Mouse (Mus musculus) stomach, embryonic 14.5 days (tissue): ENCODE data around the gene Snap29. TPM values are rescaled to one million over a fixed set of nuclear protein-coding genes. Genes with fewer than 3 reads are reported as not detected.

Source experiments
- ATAC-seq: fragments of 200-750 bp; cut with Nextera tagmentation; 2 replicates; pipeline ENCODE4 v1.8.0; 2017; ENCODE audit warnings: low read depth, moderate TSS enrichment; ENCODE audit not compliant: insufficient number of reproducible peaks, insufficient read depth, low FRiP score
- H3K27ac ChIP-seq: fragments of 300-500 bp; sonication (generic); 2 replicates; pipeline ENCODE4 v1.5.1; 2014; ENCODE audit warnings: mild to moderate bottlenecking, low read length, moderate library complexity, mixed read lengths
- H3K27me3 ChIP-seq: fragments of 300-500 bp; sonication (generic); 2 replicates; pipeline ENCODE4 v1.6.1; 2014; ENCODE audit warnings: low read length, control low read depth, mixed read lengths; ENCODE audit not compliant: control insufficient read depth, insufficient read depth
- H3K36me3 ChIP-seq: fragments of 300-500 bp; sonication (generic); 2 replicates; pipeline ENCODE4 v1.6.1; 2014; ENCODE audit warnings: mild to moderate bottlenecking, control low read depth, low read length, moderate library complexity, mixed read lengths; ENCODE audit not compliant: control insufficient read depth, insufficient read depth
- H3K4me1 ChIP-seq: fragments of 300-500 bp; sonication (generic); 2 replicates; pipeline ENCODE4 v1.6.1; 2014; ENCODE audit warnings: low read length, control low read depth, mixed read lengths; ENCODE audit not compliant: control insufficient read depth, insufficient read depth
- H3K4me2 ChIP-seq: fragments of 300-500 bp; sonication (generic); replicated peaks from 2 replicates; pipeline ENCODE4 v1.6.1; 2014; ENCODE audit warnings: low read depth, low read length, control low read depth
- H3K4me3 ChIP-seq: fragments of 300-500 bp; sonication (generic); 2 replicates; pipeline ENCODE4 v1.5.1; 2014; ENCODE audit warnings: low read depth, low read length, control low read depth
- H3K9ac ChIP-seq: fragments of 300-500 bp; sonication (generic); replicated peaks from 2 replicates; pipeline ENCODE4 v1.6.1; 2014; ENCODE audit warnings: low read depth, mild to moderate bottlenecking, control low read depth, low read length, moderate library complexity, mixed read lengths
- H3K9me3 ChIP-seq: fragments of 300-500 bp; sonication (generic); 2 replicates; pipeline ENCODE4 v1.6.1; 2016; ENCODE audit warnings: low read depth, low read length, control low read depth; ENCODE audit not compliant: control insufficient read depth
- WGBS: fragments of 180-500 bp; shearing (Covaris S2); extraction: QIAGEN DNeasy Blood & Tissue Kit; methylation state at CpG from one replicate; pipeline ENCODE4 v1.1.7; 2014; 5-methylcytosine and 5-hydroxymethylcytosine counted together
- polyA plus RNA-seq: library from polyadenylated mRNA; unstranded; fragments of >200 nt; fragmentation: Nextera tagmentation; extraction: Ambion mirVana; gene quantifications from 2 replicates; pipeline ENCODE4 v1.2.1, GENCODE M21; 2014

The Snap29 gene
- polyA plus RNA-seq, 1 experiment from 2014 or later: 7.4 TPM

- H3K9ac ChIP-seq: no peak overlapping the region
- H3K9me3 ChIP-seq: no peaks in the 10 kb centered on the region
- no peaks in the 10 kb centered on the region for H3K27me3 ChIP-seq
- no peaks in the 10 kb centered on the region for H3K4me1 ChIP-seq
- WGBS: 79% methylated on average over 4 of the region's 4 CpGs
- no peak for ATAC-seq
- no peak overlapping the region for H3K27ac ChIP-seq
- H3K4me2 ChIP-seq: no peak overlapping the region
- no peak overlapping the region for H3K4me3 ChIP-seq
- H3K36me3 ChIP-seq: peaks cover 13% of the 10 kb centered on the region
These were observed 72.7 kb downstream of the Snap29 start for GRCm38 (mm10) chr16:17478331-17478943.

Other genes with a start within 250 kb of the Snap29 start
- gene Ube2l3, start 203.3 kb upstream of the Snap29 start, polyA plus RNA-seq: 325 and 353 TPM in 2 replicates
- gene Rimbp3, start 197.4 kb upstream of the Snap29 start, polyA plus RNA-seq: 0.65 and 0.69 TPM in 2 replicates
- gene Hic2, start 172.4 kb upstream of the Snap29 start, polyA plus RNA-seq: 4.8 and 5.2 TPM in 2 replicates
- 11.7 and 11.8 TPM in 2 replicates for gene Tmem191c, start 129.9 kb upstream of the Snap29 start, polyA plus RNA-seq
- gene Serpind1, start 74.6 kb upstream of the Snap29 start, polyA plus RNA-seq: 0.15 and 0.22 TPM in 2 replicates
- gene Pi4ka, start 328 bp downstream of the Snap29 start, polyA plus RNA-seq: 39.0 and 42.8 TPM in 2 replicates
- 56.5 and 62.3 TPM in 2 replicates for gene Crkl, start 46.0 kb downstream of the Snap29 start, polyA plus RNA-seq
- gene Aifm3, start 83.6 kb downstream of the Snap29 start, polyA plus RNA-seq: 1.7 TPM in 2 replicates
- 78.6 and 89.5 TPM in 2 replicates for gene Lztr1, start 102.7 kb downstream of the Snap29 start, polyA plus RNA-seq
- 55.1 and 60.5 TPM in 2 replicates for gene Thap7, start 125.2 kb downstream of the Snap29 start, polyA plus RNA-seq
- gene Lrrc74b, start 155.3 kb downstream of the Snap29 start, polyA plus RNA-seq: 0.27 and 0.35 TPM in 2 replicates
- gene P2rx6, start 155.9 kb downstream of the Snap29 start, polyA plus RNA-seq: 0.90 and 0.93 TPM in 2 replicates
- 13.0 and 15.2 TPM in 2 replicates for gene Slc7a4, start 177.2 kb downstream of the Snap29 start, polyA plus RNA-seq
- gene Smpd4, start 213.4 kb downstream of the Snap29 start, polyA plus RNA-seq: 38.7 and 42.6 TPM in 2 replicates
- 5.6 and 5.9 TPM in 2 replicates for gene Ccdc74a, start 240.5 kb downstream of the Snap29 start, polyA plus RNA-seq